Mouse (Mus musculus) embryonic facial prominence, embryonic 13.5 days (tissue): ENCODE results near the gene Wdr43. TPM values are rescaled to one million over a fixed set of nuclear protein-coding genes. Genes with fewer than 3 reads are reported as not detected.

Source experiments
- ATAC-seq: fragments of 200-750 bp; cut with Nextera tagmentation; 2 replicates; pipeline ENCODE4 v1.8.0; 2017; ENCODE audit warnings: low read depth; ENCODE audit not compliant: insufficient number of reproducible peaks, insufficient read depth, low FRiP score, low TSS enrichment
- H3K27ac ChIP-seq: fragments of 300-500 bp; sonication (generic); 2 replicates; pipeline ENCODE4 v1.5.1; 2015; ENCODE audit warnings: moderate library complexity, mild to moderate bottlenecking, inconsistent platforms
- H3K27me3 ChIP-seq: fragments of 300-500 bp; sonication (generic); 2 replicates; pipeline ENCODE4 v1.6.1; 2015; ENCODE audit warnings: mild to moderate bottlenecking, inconsistent platforms
- H3K36me3 ChIP-seq: fragments of 300-500 bp; sonication (generic); 2 replicates; pipeline ENCODE4 v1.6.1; 2015; ENCODE audit warnings: mild to moderate bottlenecking, inconsistent platforms
- H3K4me1 ChIP-seq: fragments of 300-500 bp; sonication (generic); 2 replicates; pipeline ENCODE4 v1.6.1; 2015; ENCODE audit warnings: inconsistent platforms
- H3K4me2 ChIP-seq: fragments of 300-500 bp; sonication (generic); 2 replicates; pipeline ENCODE4 v1.6.1; 2015; ENCODE audit warnings: moderate library complexity, mild to moderate bottlenecking, inconsistent platforms
- H3K4me3 ChIP-seq: fragments of 300-500 bp; sonication (generic); 2 replicates; pipeline ENCODE4 v1.5.1; 2015; ENCODE audit warnings: mild to moderate bottlenecking, inconsistent platforms
- H3K9ac ChIP-seq: fragments of 300-500 bp; sonication (generic); 2 replicates; pipeline ENCODE4 v1.6.1; 2015; ENCODE audit warnings: mild to moderate bottlenecking, inconsistent platforms
- H3K9me3 ChIP-seq: fragments of 300-500 bp; sonication (generic); 2 replicates; pipeline ENCODE4 v1.6.1; 2016; ENCODE audit warnings: inconsistent platforms
- WGBS: fragments of 180-500 bp; shearing (Covaris S2); methylation state at CpG from one replicate; pipeline ENCODE4 v1.1.7; 2015; ENCODE audit warnings: mixed read lengths; 5-methylcytosine and 5-hydroxymethylcytosine counted together
- polyA plus RNA-seq: library from polyadenylated mRNA; unstranded; fragments of >200 nt; fragmentation: Nextera tagmentation; extraction: Ambion mirVana; gene quantifications from 2 replicates; pipeline ENCODE4 v1.2.1, GENCODE M21; 2015

Gene Wdr43
- polyA plus RNA-seq, 1 experiment from 2014 or later = 77.4 TPM

DNA sequence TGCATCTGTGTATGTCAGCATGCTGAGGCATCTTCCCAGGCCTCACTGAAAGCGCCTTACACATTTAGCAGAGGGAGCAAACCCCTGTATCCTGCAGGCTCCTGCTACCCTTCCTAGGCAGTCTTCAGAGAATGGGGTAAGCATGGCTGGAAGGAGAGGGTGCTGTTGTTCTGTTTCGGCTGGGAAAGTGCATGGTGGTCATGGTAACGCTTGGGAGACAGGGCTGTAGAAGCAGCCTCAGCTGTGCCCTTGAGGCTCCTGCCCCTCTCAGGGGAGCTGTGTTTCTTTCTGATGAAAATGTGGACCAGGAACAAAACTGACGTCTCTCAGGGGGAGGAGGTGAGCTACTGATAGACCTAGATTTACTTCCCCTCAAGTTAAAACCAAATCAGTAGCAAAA lies 92.0 kb downstream of the Wdr43 start:
- Histone ChIP-seq H3K27me3 (no peaks in the 10 kb centered on the region), H3K27ac (no peak overlapping the region), H3K4me2 (no peak overlapping the region), H3K36me3 (no peaks in the 10 kb centered on the region; the same call in 1 of the 2 replicates), H3K9ac (no peak overlapping the region), H3K9me3 (peaks cover 3% of the 10 kb centered on the region; the same call in 1 of the 2 replicates), H3K4me1 (no peaks in the 10 kb centered on the region), H3K4me3 (no peak overlapping the region)
- 46% methylated on average over 4 of the region's 4 CpGs for WGBS
- no peak for ATAC-seq

Other genes with a start within 250 kb of the Wdr43 start
- gene Gm4707, start 156.0 kb upstream of the Wdr43 start, polyA plus RNA-seq = 4.8 and 5.0 TPM in 2 replicates
- 78.7 and 81.7 TPM in 2 replicates for gene Smchd1, start 140.6 kb upstream of the Wdr43 start, polyA plus RNA-seq
- gene Ndc80, start 89.0 kb upstream of the Wdr43 start, polyA plus RNA-seq = 46.1 and 48.7 TPM in 2 replicates
- gene Spdya, start 63.8 kb upstream of the Wdr43 start, polyA plus RNA-seq = 0.89 and 1.2 TPM in 2 replicates
- gene Togaram2, start 57.4 kb downstream of the Wdr43 start, polyA plus RNA-seq = 0.12 and 0.41 TPM in 2 replicates
- gene Pcare, start 137.0 kb downstream of the Wdr43 start, polyA plus RNA-seq = 0.06 TPM in 1 of 2 replicates, not detected in the other
- gene Clip4, start 152.6 kb downstream of the Wdr43 start, polyA plus RNA-seq = 6.4 and 9.9 TPM in 2 replicates